Mouse (Mus musculus): ENCODE measurements around the gene Reg3b. TPM values are rescaled to one million over a fixed set of nuclear protein-coding genes. Genes with fewer than 3 reads are reported as not detected.
A peak's percentile ranks its signal among the peaks of the same experiment; 100 is the strongest.

Reg3b gene
- 3.3 and 4.5 TPM in 2 replicates for polyA plus RNA-seq (2014; fragmentation: Nextera tagmentation; extraction: Ambion mirVana)

GRCm38 (mm10) chr6:78370357-78370756 is at the start of gene Reg3b:
Gene Reg3b, plus strand, starts transcription at chr6:78370657.
- no peak within 1 kb of the TSS for H3K4me2 ChIP-seq (replicated peaks)
- H3K27me3 ChIP-seq (ENCODE audit: control insufficient read depth, insufficient read depth, low read length): no peaks in the 10 kb centered on the region
- H3K4me1 ChIP-seq (replicated peaks; ENCODE audit: control insufficient read depth, insufficient read depth, low read length): no peaks in the 10 kb centered on the region
- no peak within 1 kb of the TSS for H3K9ac ChIP-seq
- H3K36me3 ChIP-seq (replicated peaks; ENCODE audit: control insufficient read depth, insufficient read depth): no peaks in the 10 kb centered on the region
- no peak within 1 kb of the TSS for H3K4me3 ChIP-seq (replicated peaks; ENCODE audit: low read length)
- no peak for DNase-seq (ENCODE audit: low spot score)
- H3K9me3 ChIP-seq (ENCODE audit: control insufficient read depth, low read length): no peaks in the 10 kb centered on the region
- WGBS: 94% methylated on average over 2 of the region's 2 CpGs
- ATAC-seq (ENCODE audit: low FRiP score): no peak
- H3K27ac ChIP-seq: no peak within 1 kb of the TSS

- ATAC-seq (ENCODE audit: low FRiP score): no peak
- Histone ChIP-seq H3K36me3 (replicated peaks; ENCODE audit: control insufficient read depth, insufficient read depth) (no peaks in the 10 kb centered on the region), H3K4me1 (replicated peaks; ENCODE audit: control insufficient read depth, insufficient read depth, low read length) (no peaks in the 10 kb centered on the region), H3K27me3 (ENCODE audit: control insufficient read depth, insufficient read depth, low read length) (no peaks in the 10 kb centered on the region), H3K4me2 (replicated peaks) (no peak overlapping the region), H3K9me3 (ENCODE audit: control insufficient read depth, low read length) (no peaks in the 10 kb centered on the region), H3K27ac (no peak overlapping the region), H3K4me3 (replicated peaks; ENCODE audit: low read length) (no peak overlapping the region), H3K9ac (no peak overlapping the region)
- DNase-seq (ENCODE audit: low spot score): no peak
These were observed 42.7 kb upstream of the Reg3b start for GRCm38 (mm10) chr6:78327798-78328197.

- H3K27me3 ChIP-seq (ENCODE audit: control insufficient read depth, insufficient read depth, low read length): no peaks in the 10 kb centered on the region
- H3K9me3 ChIP-seq (ENCODE audit: control insufficient read depth, low read length): no peaks in the 10 kb centered on the region
- DNase-seq (ENCODE audit: low spot score) (no peak), ATAC-seq (ENCODE audit: low FRiP score) (no peak)
- no peak overlapping the region for H3K27ac ChIP-seq
- 54% methylated on average over 2 of the region's 2 CpGs for WGBS
- H3K4me1 ChIP-seq (replicated peaks; ENCODE audit: control insufficient read depth, insufficient read depth, low read length): no peaks in the 10 kb centered on the region
- H3K9ac ChIP-seq: no peak overlapping the region
- H3K4me2 ChIP-seq (replicated peaks): no peak overlapping the region
- no peaks in the 10 kb centered on the region for H3K36me3 ChIP-seq (replicated peaks; ENCODE audit: control insufficient read depth, insufficient read depth)
- no peak overlapping the region for H3K4me3 ChIP-seq (replicated peaks; ENCODE audit: low read length)
These were observed 41.3 kb upstream of the Reg3b start for GRCm38 (mm10) chr6:78329166-78329565.

GRCm38 (mm10) chr6:78331919-78332569 is 38.4 kb upstream of the Reg3b start:
- H3K4me1 ChIP-seq (replicated peaks; ENCODE audit: control insufficient read depth, insufficient read depth, low read length): no peaks in the 10 kb centered on the region
- H3K27ac ChIP-seq: no peak overlapping the region
- DNase-seq (ENCODE audit: low spot score): peak; percentile 88
- H3K27me3 ChIP-seq (ENCODE audit: control insufficient read depth, insufficient read depth, low read length): no peaks in the 10 kb centered on the region
- peak; percentile 66; the same call in 1 of the 2 replicates for ATAC-seq (ENCODE audit: low FRiP score)
- WGBS: 32% methylated on average over 7 of the region's 7 CpGs
- no peaks in the 10 kb centered on the region for H3K36me3 ChIP-seq (replicated peaks; ENCODE audit: control insufficient read depth, insufficient read depth)
- H3K9ac ChIP-seq: no peak overlapping the region
- no peaks in the 10 kb centered on the region for H3K9me3 ChIP-seq (ENCODE audit: control insufficient read depth, low read length)
- no peak overlapping the region for H3K4me3 ChIP-seq (replicated peaks; ENCODE audit: low read length)
- H3K4me2 ChIP-seq (replicated peaks): no peak overlapping the region

GRCm38 (mm10) chr6:78340296-78340695 is 30.2 kb upstream of the Reg3b start:
- no peak for ATAC-seq (ENCODE audit: low FRiP score)
- Histone ChIP-seq H3K27me3 (ENCODE audit: control insufficient read depth, insufficient read depth, low read length) (no peaks in the 10 kb centered on the region), H3K4me2 (replicated peaks) (no peak overlapping the region), H3K27ac (no peak overlapping the region), H3K36me3 (replicated peaks; ENCODE audit: control insufficient read depth, insufficient read depth) (no peaks in the 10 kb centered on the region), H3K9me3 (ENCODE audit: control insufficient read depth, low read length) (no peaks in the 10 kb centered on the region), H3K4me1 (replicated peaks; ENCODE audit: control insufficient read depth, insufficient read depth, low read length) (no peaks in the 10 kb centered on the region), H3K4me3 (replicated peaks; ENCODE audit: low read length) (no peak overlapping the region), H3K9ac (no peak overlapping the region)
- DNase-seq (ENCODE audit: low spot score): no peak

- DNase-seq (ENCODE audit: low spot score) (no peak), ATAC-seq (ENCODE audit: low FRiP score) (no peak)
- 81% methylated on average over 2 of the region's 2 CpGs for WGBS
- H3K4me3 ChIP-seq (replicated peaks; ENCODE audit: low read length): no peak overlapping the region
- H3K27me3 ChIP-seq (ENCODE audit: control insufficient read depth, insufficient read depth, low read length): no peaks in the 10 kb centered on the region
- no peaks in the 10 kb centered on the region for H3K9me3 ChIP-seq (ENCODE audit: control insufficient read depth, low read length)
- H3K9ac ChIP-seq: no peak overlapping the region
- H3K4me2 ChIP-seq (replicated peaks): no peak overlapping the region
- H3K36me3 ChIP-seq (replicated peaks; ENCODE audit: control insufficient read depth, insufficient read depth): no peaks in the 10 kb centered on the region
- no peaks in the 10 kb centered on the region for H3K4me1 ChIP-seq (replicated peaks; ENCODE audit: control insufficient read depth, insufficient read depth, low read length)
- no peak overlapping the region for H3K27ac ChIP-seq
These were observed 28.8 kb upstream of the Reg3b start for GRCm38 (mm10) chr6:78341689-78342088.

GRCm38 (mm10) chr6:78361971-78362563 is 8.4 kb upstream of the Reg3b start:
- Histone ChIP-seq H3K36me3 (replicated peaks; ENCODE audit: control insufficient read depth, insufficient read depth) (no peaks in the 10 kb centered on the region), H3K4me1 (replicated peaks; ENCODE audit: control insufficient read depth, insufficient read depth, low read length) (no peaks in the 10 kb centered on the region), H3K4me3 (replicated peaks; ENCODE audit: low read length) (no peak overlapping the region), H3K27me3 (ENCODE audit: control insufficient read depth, insufficient read depth, low read length) (no peaks in the 10 kb centered on the region), H3K9me3 (ENCODE audit: control insufficient read depth, low read length) (no peaks in the 10 kb centered on the region), H3K9ac (no peak overlapping the region), H3K27ac (no peak overlapping the region), H3K4me2 (replicated peaks) (no peak overlapping the region)
- DNase-seq (ENCODE audit: low spot score) (no peak), ATAC-seq (ENCODE audit: low FRiP score) (no peak)
- WGBS: 70% methylated on average over 2 of the region's 2 CpGs

GRCm38 (mm10) chr6:78378765-78379164 is 8.3 kb downstream of the Reg3b start, which contains the start of gene Reg3d:
Gene Reg3d, minus strand, starts transcription at chr6:78378865.
- Histone ChIP-seq H3K4me1 (replicated peaks; ENCODE audit: control insufficient read depth, insufficient read depth, low read length) (no peaks in the 10 kb centered on the region), H3K4me3 (replicated peaks; ENCODE audit: low read length) (no peak within 1 kb of the TSS), H3K9ac (no peak within 1 kb of the TSS), H3K27me3 (ENCODE audit: control insufficient read depth, insufficient read depth, low read length) (no peaks in the 10 kb centered on the region), H3K36me3 (replicated peaks; ENCODE audit: control insufficient read depth, insufficient read depth) (no peaks in the 10 kb centered on the region), H3K4me2 (replicated peaks) (no peak within 1 kb of the TSS), H3K27ac (no peak within 1 kb of the TSS), H3K9me3 (ENCODE audit: control insufficient read depth, low read length) (no peaks in the 10 kb centered on the region)
- DNase-seq (ENCODE audit: low spot score): no peak
- 81% methylated on average over 2 of the region's 2 CpGs for WGBS
- ATAC-seq (ENCODE audit: low FRiP score): no peak

- no peak within 1 kb of the TSS for H3K27ac ChIP-seq
- DNase-seq (ENCODE audit: low spot score): no peak
- ATAC-seq (ENCODE audit: low FRiP score): no peak
- no peaks in the 10 kb centered on the region for H3K36me3 ChIP-seq (replicated peaks; ENCODE audit: control insufficient read depth, insufficient read depth)
- no peaks in the 10 kb centered on the region for H3K27me3 ChIP-seq (ENCODE audit: control insufficient read depth, insufficient read depth, low read length)
- H3K4me2 ChIP-seq (replicated peaks): no peak within 1 kb of the TSS
- no peaks in the 10 kb centered on the region for H3K4me1 ChIP-seq (replicated peaks; ENCODE audit: control insufficient read depth, insufficient read depth, low read length)
- no peak within 1 kb of the TSS for H3K4me3 ChIP-seq (replicated peaks; ENCODE audit: low read length)
- no peaks in the 10 kb centered on the region for H3K9me3 ChIP-seq (ENCODE audit: control insufficient read depth, low read length)
- no peak within 1 kb of the TSS for H3K9ac ChIP-seq
These were observed 10.0 kb downstream of the Reg3b start, which contains the start of gene Reg3a for GRCm38 (mm10) chr6:78380409-78380808. Gene Reg3a, plus strand, starts transcription at chr6:78380709.
